Mouse (Mus musculus) olfactory bulb, adult 2 months (tissue): ENCODE measurements at regions not wholly inside any gene's neighbourhood (a gene's known extent, or its start where the extent isn't known, plus 50 kb on each side); places are given as distances from the start of the nearest gene placed in this dataset.

Experiments
- CTCF ChIP-seq: fragments of 200-500 bp; IDR thresholded peaks from 2 replicates; pipeline ENCODE4 v1.5.1; 2012; ENCODE audit warnings: low read depth, mild to moderate bottlenecking, low read length, moderate library complexity; ENCODE audit not compliant: insufficient read depth
- POLR2A ChIP-seq: fragments of 200-500 bp; IDR thresholded peaks from 2 replicates; pipeline ENCODE4 v1.6.1; 2012; ENCODE audit warnings: mild to moderate bottlenecking, low read depth, low read length, moderate library complexity; ENCODE audit not compliant: insufficient read depth

DNA sequence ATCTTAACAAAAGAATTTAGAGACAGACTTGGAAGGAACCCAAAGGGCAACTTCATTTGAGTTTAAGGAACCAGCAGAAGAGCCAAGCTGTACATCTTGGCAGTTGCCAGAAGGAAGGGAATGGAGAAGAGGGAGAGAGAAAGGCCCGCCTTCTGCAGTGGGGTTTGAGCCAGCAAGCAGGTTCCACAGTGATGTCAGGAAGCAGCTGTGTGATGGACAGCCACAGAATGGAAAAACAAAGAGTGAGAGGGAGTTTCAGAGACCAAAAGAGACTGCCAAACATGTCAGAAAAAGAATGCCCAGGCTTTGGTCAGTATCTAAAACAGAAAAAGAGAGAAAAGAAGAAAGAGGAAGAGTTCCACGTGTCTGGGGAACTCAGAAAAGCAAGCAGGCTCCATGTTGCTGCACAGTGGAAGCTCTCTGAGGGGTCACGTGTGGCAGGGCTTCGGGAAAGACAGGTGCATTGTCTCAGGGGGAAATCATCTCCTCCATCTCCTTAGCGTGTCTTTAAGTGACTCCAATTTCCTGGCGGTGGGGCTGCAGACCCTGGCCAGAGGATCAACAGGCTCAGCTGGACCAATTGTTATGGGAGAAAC lies 203.7 kb upstream of the Egln3 start:
- TF ChIP-seq CTCF (no peak), POLR2A (no peak)
